Mouse (Mus musculus): ENCODE measurements at regions not wholly inside any gene's neighbourhood (a gene's known extent, or its start where the extent isn't known, plus 50 kb on each side); places are given as distances from the start of the nearest gene placed in this dataset.

DNA sequence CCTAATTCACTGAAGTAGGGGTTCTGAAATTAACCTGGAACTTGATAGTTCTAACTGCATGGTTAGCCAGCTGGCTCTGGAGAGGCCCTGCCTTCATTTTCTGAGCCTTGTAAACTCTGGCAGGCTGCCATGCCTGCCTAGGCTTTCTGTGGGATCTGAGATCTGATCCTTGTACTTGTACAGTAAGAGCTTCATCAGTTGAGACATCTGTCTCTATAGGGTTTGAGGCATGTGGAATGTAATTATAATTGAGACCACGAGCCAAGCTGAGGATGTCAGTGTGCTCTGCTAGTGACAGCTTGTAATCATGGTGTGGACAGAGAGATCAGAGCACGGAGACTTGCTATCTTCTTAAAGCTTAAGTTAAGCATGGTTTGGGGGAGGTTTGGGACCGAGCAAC, 416.8 kb upstream of the Ptger4 start:
- H3K9me3 ChIP-seq = no peaks in the 10 kb centered on the region
- WGBS = 29% methylated on average over 3 of the region's 3 CpGs
- no peak overlapping the region for H3K4me2 ChIP-seq
- 0 out of 2 replicates have a peak, but pooled peaks cover 5% of the 10 kb centered on the region for H3K4me1 ChIP-seq
- H3K27me3 ChIP-seq (replicated peaks) = no peaks in the 10 kb centered on the region
- no peak overlapping the region for H3K27ac ChIP-seq (replicated peaks)
- H3K4me3 ChIP-seq = no peak overlapping the region
- no peak for ATAC-seq (ENCODE audit: extremely low read depth, insufficient number of reproducible peaks, low FRiP score, low TSS enrichment)
- no peaks in the 10 kb centered on the region for H3K36me3 ChIP-seq
- H3K9ac ChIP-seq = no peak overlapping the region

DNA sequence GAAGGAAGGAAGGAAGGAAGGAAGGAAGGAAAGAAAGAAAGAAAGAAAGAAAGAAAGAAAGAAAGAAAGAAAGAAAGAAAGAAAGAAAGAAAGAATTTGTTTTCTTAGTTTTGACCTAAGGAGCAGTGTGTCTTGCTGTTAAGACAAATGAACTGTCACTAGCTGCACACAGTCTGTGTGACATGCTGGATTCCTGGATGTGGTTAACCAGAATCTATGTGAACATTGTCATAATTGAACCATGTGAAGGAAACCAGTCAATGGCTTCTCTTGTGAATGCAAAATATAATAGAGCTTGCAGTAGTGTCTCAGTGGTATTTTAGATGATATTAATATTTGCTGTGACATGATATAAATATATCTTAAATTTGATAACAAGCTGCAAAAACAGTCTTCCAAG, 427.8 kb upstream of the Ptger4 start:
- H3K9me3 ChIP-seq = no peaks in the 10 kb centered on the region
- H3K36me3 ChIP-seq = no peaks in the 10 kb centered on the region
- ATAC-seq (ENCODE audit: extremely low read depth, insufficient number of reproducible peaks, low FRiP score, low TSS enrichment) = no peak
- no peak overlapping the region for H3K9ac ChIP-seq
- H3K4me2 ChIP-seq = no peak overlapping the region
- no peak overlapping the region for H3K4me3 ChIP-seq
- no peaks in the 10 kb centered on the region for H3K4me1 ChIP-seq
- no peaks in the 10 kb centered on the region for H3K27me3 ChIP-seq (replicated peaks)
- no peak overlapping the region for H3K27ac ChIP-seq (replicated peaks)

- Histone ChIP-seq H3K9me3 (no peaks in the 10 kb centered on the region), H3K4me1 (no peaks in the 10 kb centered on the region), H3K27ac (replicated peaks) (no peak overlapping the region), H3K4me3 (no peak overlapping the region), H3K4me2 (no peak overlapping the region), H3K36me3 (no peaks in the 10 kb centered on the region), H3K27me3 (replicated peaks) (no peaks in the 10 kb centered on the region), H3K9ac (no peak overlapping the region)
- WGBS = 61% methylated on average over 3 of the region's 3 CpGs
- no peak for ATAC-seq (ENCODE audit: extremely low read depth, insufficient number of reproducible peaks, low FRiP score, low TSS enrichment)
Observed at GRCm38 (mm10) chr15:5676704-5677103, 432.7 kb upstream of the Ptger4 start.

- ATAC-seq (ENCODE audit: extremely low read depth, insufficient number of reproducible peaks, low FRiP score, low TSS enrichment) = no peak
- no peaks in the 10 kb centered on the region for H3K27me3 ChIP-seq (replicated peaks)
- no peaks in the 10 kb centered on the region for H3K4me1 ChIP-seq
- H3K27ac ChIP-seq (replicated peaks) = no peak overlapping the region
- H3K4me3 ChIP-seq = no peak overlapping the region
- no peak overlapping the region for H3K4me2 ChIP-seq
- no peaks in the 10 kb centered on the region for H3K9me3 ChIP-seq
- no peak overlapping the region for H3K9ac ChIP-seq
- H3K36me3 ChIP-seq = no peaks in the 10 kb centered on the region
- WGBS = 88% methylated on average over 1 of the region's 1 CpGs
Observed at GRCm38 (mm10) chr15:5693810-5694209, 449.8 kb upstream of the Ptger4 start.

DNA sequence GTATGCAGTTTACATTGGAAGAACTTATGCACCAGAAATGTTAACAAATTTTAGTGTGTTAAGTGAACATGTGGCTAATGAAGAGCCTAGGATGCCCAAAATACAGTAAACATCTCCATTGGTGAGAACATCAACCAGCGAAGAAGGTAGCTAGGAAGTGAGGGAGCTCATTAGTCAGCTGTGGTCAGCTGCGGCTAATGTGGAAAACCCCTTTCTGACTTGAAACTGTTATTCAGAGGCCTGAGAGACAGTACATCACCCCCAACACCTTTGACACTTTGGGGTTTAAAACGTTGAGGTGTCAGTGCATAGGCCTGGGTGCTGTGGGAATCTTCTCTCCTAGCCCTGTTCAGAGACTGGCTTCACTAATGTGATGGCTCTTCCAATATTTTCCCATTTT, 451.0 kb upstream of the Ptger4 start:
- ATAC-seq (ENCODE audit: extremely low read depth, insufficient number of reproducible peaks, low FRiP score, low TSS enrichment) = no peak
- Histone ChIP-seq H3K9ac (no peak overlapping the region), H3K4me3 (no peak overlapping the region), H3K27me3 (replicated peaks) (no peaks in the 10 kb centered on the region), H3K4me1 (no peaks in the 10 kb centered on the region), H3K36me3 (no peaks in the 10 kb centered on the region), H3K4me2 (no peak overlapping the region), H3K27ac (replicated peaks) (no peak overlapping the region), H3K9me3 (no peaks in the 10 kb centered on the region)
- 64% methylated on average over 3 of the region's 3 CpGs for WGBS

DNA sequence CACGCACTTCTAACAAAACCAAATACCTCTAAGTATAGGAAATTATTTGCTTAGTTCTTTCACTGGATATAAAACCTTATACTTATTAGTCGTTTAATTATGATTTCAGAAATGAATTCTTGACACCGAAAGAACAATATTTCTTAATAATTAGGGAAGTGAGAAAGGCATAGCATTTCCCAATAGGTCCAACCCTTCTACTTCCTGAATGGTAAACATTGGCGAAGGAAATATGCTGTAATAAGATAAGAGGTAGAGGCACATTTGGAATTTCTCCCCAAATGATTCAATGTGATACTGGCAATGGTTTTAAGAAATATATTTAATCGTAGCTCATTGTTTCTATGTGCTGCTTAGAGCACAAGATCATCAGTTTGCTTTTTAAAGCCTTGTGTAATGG, 464.5 kb upstream of the Ptger4 start:
- H3K4me1 ChIP-seq = no peaks in the 10 kb centered on the region
- no peak overlapping the region for H3K4me3 ChIP-seq
- whole genome bisulfite sequencing = 74% methylated on average over 5 of the region's 5 CpGs
- no peak overlapping the region for H3K27ac ChIP-seq (replicated peaks)
- no peak overlapping the region for H3K4me2 ChIP-seq
- H3K9ac ChIP-seq = no peak overlapping the region
- no peaks in the 10 kb centered on the region for H3K36me3 ChIP-seq
- ATAC-seq (ENCODE audit: extremely low read depth, insufficient number of reproducible peaks, low FRiP score, low TSS enrichment) = no peak
- H3K27me3 ChIP-seq (replicated peaks) = no peaks in the 10 kb centered on the region
- no peaks in the 10 kb centered on the region for H3K9me3 ChIP-seq

- H3K27ac ChIP-seq (replicated peaks) = no peak overlapping the region
- no peaks in the 10 kb centered on the region for H3K9me3 ChIP-seq
- H3K4me3 ChIP-seq = no peak overlapping the region
- no peak for ATAC-seq (ENCODE audit: extremely low read depth, insufficient number of reproducible peaks, low FRiP score, low TSS enrichment)
- H3K27me3 ChIP-seq (replicated peaks) = no peaks in the 10 kb centered on the region
- H3K4me1 ChIP-seq = peaks cover 3% of the 10 kb centered on the region; the same call in 1 of the 2 replicates
- H3K9ac ChIP-seq = no peak overlapping the region
- no peaks in the 10 kb centered on the region for H3K36me3 ChIP-seq
- H3K4me2 ChIP-seq = no peak overlapping the region
- 0% methylated on average over 1 of the region's 1 CpGs for WGBS
Observed at GRCm38 (mm10) chr15:5740658-5741057, 496.7 kb upstream of the Ptger4 start.

- no peak overlapping the region for H3K9ac ChIP-seq
- no peaks in the 10 kb centered on the region for H3K27me3 ChIP-seq (replicated peaks)
- H3K4me3 ChIP-seq = no peak overlapping the region
- WGBS = 89% methylated on average over 5 of the region's 5 CpGs
- ATAC-seq (ENCODE audit: extremely low read depth, insufficient number of reproducible peaks, low FRiP score, low TSS enrichment) = no peak
- H3K36me3 ChIP-seq = no peaks in the 10 kb centered on the region
- H3K4me1 ChIP-seq = peaks cover 3% of the 10 kb centered on the region; the same call in 1 of the 2 replicates
- H3K27ac ChIP-seq (replicated peaks) = no peak overlapping the region
- no peak overlapping the region for H3K4me2 ChIP-seq
- H3K9me3 ChIP-seq = no peaks in the 10 kb centered on the region
Observed at GRCm38 (mm10) chr15:5743893-5744292, 499.9 kb upstream of the Ptger4 start.

- Histone ChIP-seq H3K4me1 (no peaks in the 10 kb centered on the region), H3K9me3 (no peaks in the 10 kb centered on the region), H3K27ac (replicated peaks) (no peak overlapping the region), H3K4me3 (no peak overlapping the region), H3K36me3 (no peaks in the 10 kb centered on the region), H3K4me2 (no peak overlapping the region), H3K9ac (no peak overlapping the region), H3K27me3 (replicated peaks) (no peaks in the 10 kb centered on the region)
- ATAC-seq (ENCODE audit: extremely low read depth, insufficient number of reproducible peaks, low FRiP score, low TSS enrichment) = no peak
- 83% methylated on average over 2 of the region's 2 CpGs for WGBS
Observed at GRCm38 (mm10) chr15:5758690-5759089, 514.7 kb upstream of the Ptger4 start.

DNA sequence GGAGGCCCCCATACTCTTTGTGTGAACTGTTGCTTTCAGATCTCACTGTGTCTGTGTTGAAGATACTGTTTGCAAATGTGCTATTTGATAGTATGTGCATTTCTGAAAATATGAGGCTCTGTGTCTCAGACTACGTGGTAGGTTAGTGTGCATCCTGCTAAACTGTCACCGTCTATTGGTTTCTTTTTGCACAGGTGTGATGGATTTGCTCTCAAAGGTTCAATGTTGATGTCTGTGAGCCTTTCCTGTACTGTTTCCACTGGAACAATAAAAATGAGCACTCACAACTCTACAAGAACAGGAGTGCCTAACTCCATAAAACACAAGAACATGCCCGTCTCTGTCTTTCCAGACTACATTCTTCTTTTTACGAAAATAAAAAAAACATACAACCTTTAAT, 518.2 kb upstream of the Ptger4 start:
- no peaks in the 10 kb centered on the region for H3K27me3 ChIP-seq (replicated peaks)
- WGBS = 81% methylated on average over 4 of the region's 4 CpGs
- no peak overlapping the region for H3K27ac ChIP-seq (replicated peaks)
- no peak overlapping the region for H3K9ac ChIP-seq
- H3K4me3 ChIP-seq = no peak overlapping the region
- no peaks in the 10 kb centered on the region for H3K9me3 ChIP-seq
- no peaks in the 10 kb centered on the region for H3K36me3 ChIP-seq
- H3K4me1 ChIP-seq = no peaks in the 10 kb centered on the region
- no peak overlapping the region for H3K4me2 ChIP-seq
- no peak for ATAC-seq (ENCODE audit: extremely low read depth, insufficient number of reproducible peaks, low FRiP score, low TSS enrichment)

GRCm38 (mm10) chr15:5777074-5777473, 522.5 kb upstream of the Dab2 start:
- Histone ChIP-seq H3K9me3 (no peaks in the 10 kb centered on the region), H3K36me3 (no peaks in the 10 kb centered on the region)
- no peak for ATAC-seq (ENCODE audit: extremely low read depth, insufficient number of reproducible peaks, low FRiP score, low TSS enrichment)

GRCm38 (mm10) chr15:5799917-5800316, 499.7 kb upstream of the Dab2 start:
- Histone ChIP-seq H3K36me3 (no peaks in the 10 kb centered on the region), H3K27ac (replicated peaks) (no peak overlapping the region), H3K4me3 (no peak overlapping the region), H3K9me3 (no peaks in the 10 kb centered on the region), H3K4me1 (no peaks in the 10 kb centered on the region), H3K27me3 (replicated peaks) (no peaks in the 10 kb centered on the region), H3K9ac (no peak overlapping the region), H3K4me2 (no peak overlapping the region)
- ATAC-seq (ENCODE audit: extremely low read depth, insufficient number of reproducible peaks, low FRiP score, low TSS enrichment) = no peak
- 75% methylated on average over 3 of the region's 3 CpGs for WGBS

More at GRCm38 (mm10) chr15:5777074-5777473, 522.5 kb upstream of the Dab2 start:
- 72% methylated on average over 4 of the region's 4 CpGs for WGBS
- H3K4me3 ChIP-seq = no peak overlapping the region
- H3K4me2 ChIP-seq = no peak overlapping the region
- H3K9ac ChIP-seq = no peak overlapping the region
- H3K27ac ChIP-seq (replicated peaks) = no peak overlapping the region
- no peaks in the 10 kb centered on the region for H3K4me1 ChIP-seq
- H3K27me3 ChIP-seq (replicated peaks) = no peaks in the 10 kb centered on the region
